Mouse (Mus musculus) embryonic facial prominence, embryonic 10.5 days (tissue): Measurements from ENCODE around the gene Gm20547. TPM values are rescaled to one million over a fixed set of nuclear protein-coding genes. Genes with fewer than 3 reads are reported as not detected.

Experiments
- DNase-seq: peaks from one replicate; pipeline ENCODE4 v3.0.0-alpha.2; 2017; ENCODE audit warnings: low spot score
- H3K27ac ChIP-seq: fragments of 300-500 bp; sonication (generic); replicated peaks from 2 replicates; pipeline ENCODE4 v1.5.1; 2016; ENCODE audit warnings: mild to moderate bottlenecking
- H3K27me3 ChIP-seq: fragments of 300-500 bp; sonication (generic); replicated peaks from 2 replicates; pipeline ENCODE4 v1.6.1; 2016; ENCODE audit warnings: low read depth, mild to moderate bottlenecking; ENCODE audit not compliant: poor library complexity, severe bottlenecking
- H3K36me3 ChIP-seq: fragments of 300-500 bp; sonication (generic); replicated peaks from 2 replicates; pipeline ENCODE4 v1.6.1; 2016; ENCODE audit warnings: mild to moderate bottlenecking, moderate library complexity
- H3K4me1 ChIP-seq: fragments of 300-500 bp; sonication (generic); 2 replicates; pipeline ENCODE4 v1.6.1; 2016
- H3K4me3 ChIP-seq: fragments of 300-500 bp; sonication (generic); 2 replicates; pipeline ENCODE4 v1.5.1; 2016; ENCODE audit warnings: mild to moderate bottlenecking, moderate library complexity
- H3K9me3 ChIP-seq: fragments of 300-500 bp; sonication (generic); 2 replicates; pipeline ENCODE4 v1.6.1; 2016; ENCODE audit warnings: mild to moderate bottlenecking
- WGBS: fragments of 180-500 bp; shearing (Covaris S2); methylation state at CpG from one replicate; pipeline ENCODE4 v1.1.7; 2016; 5-methylcytosine and 5-hydroxymethylcytosine counted together
- polyA plus RNA-seq: library from polyadenylated mRNA; unstranded; fragments of >200 nt; fragmentation: Nextera tagmentation; extraction: Ambion mirVana; gene quantifications from 2 replicates; pipeline ENCODE4 v1.2.1, GENCODE M21; 2016

Gene Gm20547
- polyA plus RNA-seq, 1 experiment from 2014 or later: not detected

- Histone ChIP-seq H3K27me3 (no peaks in the 10 kb centered on the region), H3K36me3 (peaks cover 18% of the 10 kb centered on the region), H3K4me1 (peaks cover 46% of the 10 kb centered on the region), H3K9me3 (peaks cover 4% of the 10 kb centered on the region; the same call in 1 of the 2 replicates), H3K4me3 (peak overlapping the region; percentile 99), H3K27ac (peak overlapping the region; percentile 99)
- peak; percentile 98 for DNase-seq
- WGBS: under 1% methylated on average over 46 of the region's 51 CpGs
Measured at GRCm38 (mm10) chr17:34894074-34894597, 12.3 kb upstream of the Gm20547 start.

- no peaks in the 10 kb centered on the region for H3K27me3 ChIP-seq
- H3K9me3 ChIP-seq: peaks cover 4% of the 10 kb centered on the region; the same call in 1 of the 2 replicates
- peaks cover 44% of the 10 kb centered on the region for H3K4me1 ChIP-seq
- H3K27ac ChIP-seq: peak overlapping the region; percentile 99
- WGBS: 70% methylated on average over 12 of the region's 12 CpGs
- H3K4me3 ChIP-seq: peak overlapping the region; percentile 99
- no peak for DNase-seq
- H3K36me3 ChIP-seq: peaks cover 18% of the 10 kb centered on the region
Measured at GRCm38 (mm10) chr17:34893072-34893824, 11.4 kb upstream of the Gm20547 start.

GRCm38 (mm10) chr17:34891377-34891776 is 9.5 kb upstream of the Gm20547 start:
- DNase-seq: no peak
- H3K4me3 ChIP-seq: no peak overlapping the region
- 90% methylated on average over 2 of the region's 2 CpGs for WGBS
- H3K4me1 ChIP-seq: peaks cover 27% of the 10 kb centered on the region
- H3K27ac ChIP-seq: no peak overlapping the region
- peaks cover 3% of the 10 kb centered on the region; the same call in 1 of the 2 replicates for H3K9me3 ChIP-seq
- peaks cover 11% of the 10 kb centered on the region for H3K36me3 ChIP-seq
- no peaks in the 10 kb centered on the region for H3K27me3 ChIP-seq

GRCm38 (mm10) chr17:34890074-34890743 is 8.4 kb upstream of the Gm20547 start:
- peaks cover 15% of the 10 kb centered on the region for H3K4me1 ChIP-seq
- no peaks in the 10 kb centered on the region for H3K36me3 ChIP-seq
- WGBS: 86% methylated on average over 12 of the region's 12 CpGs

GRCm38 (mm10) chr17:34887942-34888341 is 6.1 kb upstream of the Gm20547 start:
- peaks cover 12% of the 10 kb centered on the region for H3K27me3 ChIP-seq
- H3K4me1 ChIP-seq: peaks cover 8% of the 10 kb centered on the region
- no peaks in the 10 kb centered on the region for H3K36me3 ChIP-seq
- H3K27ac ChIP-seq: no peak overlapping the region
- 90% methylated on average over 5 of the region's 5 CpGs for WGBS
- H3K4me3 ChIP-seq: no peak overlapping the region
- no peak for DNase-seq
- no peaks in the 10 kb centered on the region for H3K9me3 ChIP-seq

More at GRCm38 (mm10) chr17:34890074-34890743, 8.4 kb upstream of the Gm20547 start:
- no peak overlapping the region for H3K27ac ChIP-seq
- H3K4me3 ChIP-seq: no peak overlapping the region
- DNase-seq: no peak
- no peaks in the 10 kb centered on the region for H3K27me3 ChIP-seq
- H3K9me3 ChIP-seq: no peaks in the 10 kb centered on the region

GRCm38 (mm10) chr17:34885615-34886014 is 3.8 kb upstream of the Gm20547 start:
- Histone ChIP-seq H3K4me3 (no peak overlapping the region), H3K9me3 (no peaks in the 10 kb centered on the region), H3K36me3 (no peaks in the 10 kb centered on the region), H3K4me1 (peaks cover 17% of the 10 kb centered on the region), H3K27ac (no peak overlapping the region), H3K27me3 (peaks cover 31% of the 10 kb centered on the region)
- 86% methylated on average over 3 of the region's 3 CpGs for WGBS
- no peak for DNase-seq

- Histone ChIP-seq H3K27ac (no peak overlapping the region), H3K4me3 (no peak overlapping the region), H3K27me3 (peaks cover 36% of the 10 kb centered on the region), H3K36me3 (no peaks in the 10 kb centered on the region), H3K9me3 (no peaks in the 10 kb centered on the region), H3K4me1 (peaks cover 20% of the 10 kb centered on the region)
- DNase-seq: no peak
- 88% methylated on average over 6 of the region's 6 CpGs for WGBS
Measured at GRCm38 (mm10) chr17:34884704-34885103, 2.9 kb upstream of the Gm20547 start.

- H3K36me3 ChIP-seq: no peaks in the 10 kb centered on the region
- H3K4me3 ChIP-seq: no peak overlapping the region
- peaks cover 38% of the 10 kb centered on the region for H3K27me3 ChIP-seq
- DNase-seq: no peak
- WGBS: 64% methylated on average over 3 of the region's 3 CpGs
- H3K27ac ChIP-seq: no peak overlapping the region
- no peaks in the 10 kb centered on the region for H3K9me3 ChIP-seq
- H3K4me1 ChIP-seq: peaks cover 27% of the 10 kb centered on the region
Measured at GRCm38 (mm10) chr17:34883332-34883731, 1.5 kb upstream of the Gm20547 start.

GRCm38 (mm10) chr17:34881166-34881565 is 676 bp downstream of the Gm20547 start:
- no peak for DNase-seq
- Histone ChIP-seq H3K9me3 (no peaks in the 10 kb centered on the region), H3K27me3 (peaks cover 38% of the 10 kb centered on the region), H3K4me3 (no peak overlapping the region), H3K27ac (no peak overlapping the region), H3K36me3 (no peaks in the 10 kb centered on the region), H3K4me1 (peaks cover 27% of the 10 kb centered on the region)

GRCm38 (mm10) chr17:34879336-34879879 is 2.4 kb downstream of the Gm20547 start, which contains the start of gene Zbtb12:
TSS of gene Zbtb12 (plus strand) at chr17:34879483.
- Histone ChIP-seq H3K27me3 (peaks cover 34% of the 10 kb centered on the region), H3K4me3 (no peak within 1 kb of the TSS), H3K9me3 (no peaks in the 10 kb centered on the region), H3K36me3 (no peaks in the 10 kb centered on the region), H3K4me1 (peaks cover 27% of the 10 kb centered on the region), H3K27ac (peak within 1 kb of the TSS; percentile 54)
- peak; percentile 32 for DNase-seq
- 54% methylated on average over 11 of the region's 11 CpGs for WGBS

GRCm38 (mm10) chr17:34874321-34874720 is 7.5 kb downstream of the Gm20547 start:
- no peaks in the 10 kb centered on the region for H3K36me3 ChIP-seq
- DNase-seq: no peak
- 93% methylated on average over 6 of the region's 6 CpGs for WGBS
- H3K4me3 ChIP-seq: no peak overlapping the region
- H3K27me3 ChIP-seq: no peaks in the 10 kb centered on the region
- H3K9me3 ChIP-seq: no peaks in the 10 kb centered on the region
- peaks cover 3% of the 10 kb centered on the region for H3K4me1 ChIP-seq
- H3K27ac ChIP-seq: no peak overlapping the region

- no peaks in the 10 kb centered on the region for H3K36me3 ChIP-seq
- H3K9me3 ChIP-seq: no peaks in the 10 kb centered on the region
- DNase-seq: no peak
- H3K4me3 ChIP-seq: no peak overlapping the region
- H3K4me1 ChIP-seq: no peaks in the 10 kb centered on the region
- H3K27ac ChIP-seq: no peak overlapping the region
- 64% methylated on average over 7 of the region's 7 CpGs for WGBS
- H3K27me3 ChIP-seq: 0 out of 2 replicates have a peak, but pooled peaks cover 8% of the 10 kb centered on the region
Measured at GRCm38 (mm10) chr17:34865981-34866380, 15.9 kb downstream of the Gm20547 start.
